Mouse (Mus musculus) layer of hippocampus, adult 9-11 months (tissue): ENCODE measurements around the gene Nemf.
"Not testable (repeated sequence)": the region's sequence is repeated elsewhere in the genome, so short reads cannot be mapped to it uniquely, and the experiment has no call there.

Experiments
- DNase-seq: peaks from one replicate; pipeline ENCODE4 v3.0.0; 2022

Nemf gene

DNA sequence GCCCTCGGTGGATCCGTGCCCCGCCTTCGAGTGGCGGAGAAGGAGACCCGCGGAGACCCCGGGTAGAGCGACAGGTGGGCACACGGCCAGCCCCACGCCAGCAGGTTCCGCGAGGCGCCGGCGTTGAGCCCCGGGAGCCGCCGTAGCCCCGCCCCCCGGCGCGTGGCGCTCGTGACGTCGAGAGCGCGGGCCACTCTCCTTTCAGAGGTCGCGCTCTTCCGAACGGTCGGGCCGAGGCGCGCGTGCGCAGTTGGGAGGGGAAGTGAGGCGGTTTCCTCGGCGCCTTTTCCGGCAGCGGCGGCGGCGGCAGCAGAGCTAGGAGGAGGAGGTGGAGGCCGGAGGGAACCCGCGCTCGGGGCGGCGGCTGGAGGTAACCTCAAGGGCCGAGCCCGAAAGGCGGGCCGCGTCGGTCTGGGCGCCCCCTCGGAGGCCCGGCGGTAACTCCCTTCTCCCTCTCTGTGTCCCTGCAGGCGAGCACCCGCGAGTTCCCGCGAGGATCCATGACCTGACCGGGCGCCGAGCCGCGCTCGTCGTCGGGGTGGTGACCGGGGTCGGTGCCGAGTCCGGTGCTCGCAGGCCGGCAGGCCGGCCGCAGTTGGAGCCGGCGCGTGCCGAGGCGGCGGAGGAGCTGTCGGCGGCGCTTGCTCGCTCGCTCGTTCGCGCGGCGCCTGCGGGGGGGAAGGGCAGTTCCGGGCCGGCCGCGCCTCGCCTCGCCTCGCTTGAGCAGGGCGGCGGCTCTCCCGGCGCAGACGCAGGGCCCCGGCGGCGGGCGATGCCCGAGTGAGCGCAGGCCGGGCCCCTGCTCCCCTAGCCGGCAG, 15.1 kb upstream of the Nemf start, which contains the start of the genes Arf6 and Gm9887:
Arf6 (plus strand) TSS at position 297 of the 818 bp plus-strand sequence.
Gm9887 (minus strand) TSS at position 605 of the 818 bp plus-strand sequence.
- DNase-seq = peak; percentile 96

DNA sequence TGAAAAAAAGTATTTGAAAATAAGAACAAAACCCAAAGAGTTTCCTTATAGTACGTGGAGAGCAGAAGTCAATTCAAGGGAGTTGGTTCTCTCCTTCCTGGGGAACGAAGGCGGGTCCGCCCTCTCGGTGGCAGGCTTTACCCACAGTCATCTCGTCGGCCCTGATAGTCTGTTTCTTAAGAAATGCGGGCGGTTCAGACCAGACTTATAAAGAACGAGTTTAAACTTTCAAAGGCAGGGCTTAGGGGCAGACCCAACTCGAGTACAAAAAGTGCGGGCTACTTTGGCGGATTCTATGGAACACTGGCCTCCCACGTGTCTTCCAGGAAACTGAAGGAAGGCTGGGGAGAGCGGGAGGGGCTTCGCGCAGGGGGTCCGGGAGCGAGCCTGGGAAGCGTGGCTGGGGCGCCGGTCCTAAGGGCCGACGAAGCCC, 14.5 kb upstream of the Nemf start:
- DNase-seq = no peak

DNA sequence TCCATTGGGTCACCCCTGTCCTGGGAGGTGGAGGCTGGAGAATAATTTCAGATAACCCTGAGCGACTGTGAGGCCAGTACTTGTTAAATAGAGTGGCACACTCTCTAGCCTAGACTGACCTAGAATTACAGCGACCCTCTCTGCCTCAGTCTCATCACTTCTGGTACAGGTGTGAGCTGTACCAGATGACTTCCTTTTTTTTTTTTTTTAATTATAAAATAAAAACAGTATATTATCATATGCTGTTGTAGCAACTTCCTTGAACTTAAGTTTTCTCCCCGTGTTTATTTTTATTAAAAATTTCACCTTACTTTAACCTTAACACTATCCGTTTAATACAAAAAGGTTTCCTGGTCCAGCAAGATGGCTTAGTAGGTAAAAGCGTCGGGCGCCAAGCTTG, 14.0 kb upstream of the Nemf start:
- DNase-seq = no peak

DNA sequence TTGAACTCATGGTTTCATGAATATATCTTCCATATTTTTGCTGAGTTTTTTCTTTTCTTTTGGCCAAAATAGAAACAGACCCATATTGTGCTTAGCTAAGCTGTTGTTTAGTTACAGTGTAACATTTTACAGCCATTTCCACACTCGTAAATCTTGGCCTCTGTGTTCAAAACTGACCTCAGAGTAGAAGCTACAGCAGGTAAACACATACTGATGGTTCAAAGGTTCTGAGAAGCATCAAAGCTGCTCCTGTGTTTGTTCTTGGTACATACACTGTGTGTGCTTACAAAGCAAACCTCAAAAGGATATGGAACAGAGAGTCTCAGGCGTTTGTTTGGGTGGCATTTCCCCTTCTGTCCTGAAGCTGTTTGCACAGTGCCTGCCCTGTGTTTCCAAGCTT, 10.6 kb upstream of the Nemf start:
- no peak for DNase-seq

DNA sequence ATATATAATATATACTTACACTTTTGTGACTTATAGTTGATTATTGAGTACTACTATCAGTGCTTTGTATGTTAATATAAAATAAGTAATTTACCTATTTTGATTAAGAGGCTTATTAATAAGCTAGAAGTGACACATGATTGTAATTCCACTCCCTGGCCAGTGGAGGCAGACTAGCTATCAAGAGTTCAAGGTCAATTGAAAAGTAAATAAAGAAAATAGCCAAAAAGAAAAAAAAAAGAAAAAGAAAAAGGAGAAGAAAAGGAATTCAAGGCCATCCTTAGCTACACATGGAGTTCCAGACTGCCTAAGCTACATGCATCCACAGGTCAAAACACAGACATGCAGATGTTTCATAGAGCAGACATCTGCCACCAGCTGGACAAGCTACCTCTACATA, 9.5 kb upstream of the Nemf start:
- DNase-seq = no peak

DNA sequence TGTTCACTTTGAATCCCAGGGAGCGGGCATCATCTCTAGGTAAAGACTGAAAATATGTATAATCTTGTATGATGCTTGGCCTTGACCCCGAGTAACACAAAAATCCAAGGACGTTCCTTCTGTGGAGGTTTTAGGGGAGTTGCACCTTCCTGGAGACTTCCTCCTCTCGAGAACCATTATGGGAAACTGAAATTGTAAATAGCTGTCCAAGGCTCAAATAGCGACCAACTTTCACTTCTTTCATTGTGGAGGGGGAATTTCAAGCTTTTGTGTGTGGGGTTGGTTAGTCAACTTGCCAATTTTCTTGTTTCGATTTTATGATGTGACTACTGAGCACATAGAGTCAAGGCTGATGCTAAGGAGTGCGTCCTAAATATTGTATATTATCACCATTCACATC, 8.8 kb upstream of the Nemf start:
- no peak for DNase-seq

DNA sequence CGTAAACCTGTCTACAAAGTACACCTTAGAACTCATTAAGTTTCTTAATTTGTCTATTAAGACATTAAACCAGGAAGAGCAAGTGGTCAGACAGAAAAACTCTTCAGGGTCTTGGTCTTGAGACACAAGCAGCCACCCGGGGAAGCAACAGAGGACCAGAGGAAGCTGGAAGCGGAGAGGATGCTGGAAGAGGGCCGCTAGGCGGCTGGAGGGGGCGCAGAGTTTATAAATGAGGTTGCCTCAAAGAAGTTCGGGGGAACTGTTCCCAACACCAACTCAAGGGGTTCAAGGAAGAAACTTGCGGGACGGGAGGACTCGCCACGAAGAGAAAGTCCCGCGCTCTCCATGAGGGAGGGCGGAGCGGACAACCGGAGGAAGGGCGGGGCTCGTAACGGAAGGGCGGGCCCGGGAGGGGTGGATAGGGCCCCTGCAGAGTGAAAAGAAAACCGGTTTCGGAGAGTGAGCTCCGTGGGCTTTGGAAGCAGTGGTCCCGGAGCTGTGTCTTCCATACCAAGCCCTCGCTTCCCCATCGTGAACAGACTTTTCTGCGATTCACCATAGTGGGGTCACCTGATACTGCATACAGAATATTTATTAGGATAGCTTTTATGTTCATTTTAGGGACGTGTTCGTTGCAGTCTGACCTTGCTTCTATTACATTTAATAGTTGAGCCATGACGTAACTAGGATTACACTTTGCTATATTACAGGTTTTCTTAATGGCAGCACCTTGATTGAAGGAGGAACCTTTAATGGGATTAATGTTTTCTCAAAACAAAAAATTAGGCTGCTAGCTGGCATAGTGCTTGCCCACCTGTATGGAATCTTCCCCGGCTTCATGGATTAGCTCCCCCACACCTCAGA, 7.2 kb upstream of the Nemf start:
- DNase-seq = peak; percentile 56

DNA sequence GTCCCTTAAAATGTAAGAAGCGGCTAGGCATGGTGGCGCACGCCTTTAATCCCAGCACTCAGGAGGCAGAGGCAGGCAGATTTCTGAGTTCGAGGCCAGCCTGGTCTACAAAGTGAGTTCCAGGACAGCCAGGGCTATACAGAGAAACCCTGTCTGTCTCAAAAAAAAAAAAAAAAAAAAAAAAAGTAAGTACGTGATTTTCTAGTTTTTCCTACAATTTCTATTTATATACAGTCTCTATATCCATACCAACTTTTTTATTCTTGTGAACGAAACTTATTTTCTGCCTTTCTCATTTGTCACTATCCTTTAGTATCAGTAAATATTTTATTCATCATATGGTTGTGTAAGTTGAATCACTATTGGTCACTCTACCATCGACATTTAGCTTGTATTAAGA, 6.1 kb upstream of the Nemf start:
- DNase-seq = not testable (repeated sequence)

DNA sequence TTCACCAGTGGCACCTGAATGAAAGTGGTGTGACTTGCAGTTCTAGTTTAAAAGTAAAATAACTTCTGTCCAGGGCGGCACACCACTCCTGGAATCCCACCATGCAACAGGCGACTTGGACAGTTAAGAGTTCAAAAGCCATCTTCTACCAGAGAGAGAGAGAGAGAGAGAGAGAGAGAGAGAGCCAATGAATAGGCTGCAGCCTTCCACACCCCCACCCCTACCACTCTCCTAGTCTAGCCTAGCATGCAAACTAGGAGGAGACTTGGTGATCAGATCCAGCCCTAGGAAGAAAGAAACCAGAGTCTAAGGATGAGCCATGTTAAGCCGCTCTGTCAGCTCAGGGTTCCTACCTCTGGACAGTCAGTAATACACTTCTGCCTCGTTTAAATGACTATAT, 5.4 kb upstream of the Nemf start:
- DNase-seq = no peak

DNA sequence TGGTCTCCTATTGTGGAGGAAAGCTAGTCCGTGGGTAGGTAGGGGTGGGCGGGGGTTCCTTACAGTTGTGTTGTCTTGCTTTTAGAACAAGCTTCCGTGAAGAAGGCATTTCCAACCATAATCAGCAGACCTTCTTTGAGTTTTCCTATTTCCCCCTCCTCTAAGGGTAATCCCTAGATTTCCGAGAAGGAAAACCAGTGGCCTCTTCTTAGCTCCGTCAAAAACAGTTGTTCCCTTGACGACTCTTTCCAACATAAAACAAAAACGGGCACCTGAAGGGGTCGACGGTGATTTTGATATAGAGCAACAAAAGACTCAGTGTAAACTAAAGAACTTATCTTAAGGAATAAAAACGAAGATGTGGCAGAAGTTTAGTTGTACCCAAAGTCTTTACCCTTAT, 5.0 kb upstream of the Nemf start:
- DNase-seq = no peak

DNA sequence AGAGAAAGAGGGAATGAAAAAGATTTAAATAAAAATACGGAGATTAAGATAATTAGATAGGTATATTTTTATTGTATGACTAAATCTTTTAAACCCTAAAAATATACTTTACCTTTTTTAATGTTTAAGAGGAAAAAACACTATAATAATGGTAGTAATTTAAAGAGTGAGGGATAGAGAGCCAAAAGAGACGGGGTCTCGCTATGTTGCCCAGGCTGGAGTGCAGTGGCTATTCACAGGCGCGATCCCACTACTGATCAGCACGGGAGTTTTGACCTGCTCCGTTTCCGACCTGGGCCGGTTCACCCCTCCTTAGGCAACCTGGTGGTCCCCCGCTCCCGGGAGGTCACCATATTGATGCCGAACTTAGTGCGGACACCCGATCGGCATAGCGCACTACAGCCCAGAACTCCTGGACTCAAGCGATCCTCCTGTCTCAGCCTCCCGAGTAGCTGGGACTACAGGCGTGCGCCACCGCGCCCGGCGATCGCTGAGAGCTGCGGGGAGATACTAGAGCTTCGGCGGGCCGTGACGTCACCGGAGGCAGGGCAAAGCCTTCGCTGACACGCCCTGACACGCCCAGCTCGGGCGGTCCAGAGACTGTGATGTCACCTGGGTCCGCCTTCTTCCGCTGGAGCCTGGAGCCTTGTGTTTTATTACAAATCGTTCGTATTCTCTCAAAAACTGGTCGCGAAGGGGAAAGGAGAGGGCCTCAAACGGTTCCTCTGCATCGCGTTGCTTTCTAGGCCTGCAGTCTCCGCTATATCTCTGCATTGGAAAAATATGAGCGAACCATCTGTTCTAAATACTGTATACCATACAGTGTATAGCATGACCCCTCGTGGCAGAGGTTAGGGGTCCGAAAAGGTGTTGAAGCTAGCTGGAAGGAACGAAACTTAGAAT, 4.3 kb upstream of the Nemf start:
- DNase-seq = peak; percentile 98

DNA sequence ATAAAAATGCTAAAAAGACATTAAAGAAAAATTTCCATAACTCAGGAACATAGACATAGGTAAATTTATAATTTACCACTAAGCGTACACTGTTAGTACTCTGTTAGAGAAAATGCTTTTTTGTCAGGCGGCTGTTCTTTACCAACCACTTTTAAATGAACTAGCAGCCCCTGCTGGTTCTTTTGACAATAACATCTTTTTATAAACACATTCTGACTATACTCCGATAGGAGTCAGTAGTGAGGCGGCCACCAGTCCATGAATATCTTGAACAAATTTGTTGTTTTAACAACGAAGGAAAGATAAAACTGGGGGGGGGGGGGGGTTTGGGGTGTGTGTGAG, 3.7 kb upstream of the Nemf start:
- peak; percentile 84 for DNase-seq

DNA sequence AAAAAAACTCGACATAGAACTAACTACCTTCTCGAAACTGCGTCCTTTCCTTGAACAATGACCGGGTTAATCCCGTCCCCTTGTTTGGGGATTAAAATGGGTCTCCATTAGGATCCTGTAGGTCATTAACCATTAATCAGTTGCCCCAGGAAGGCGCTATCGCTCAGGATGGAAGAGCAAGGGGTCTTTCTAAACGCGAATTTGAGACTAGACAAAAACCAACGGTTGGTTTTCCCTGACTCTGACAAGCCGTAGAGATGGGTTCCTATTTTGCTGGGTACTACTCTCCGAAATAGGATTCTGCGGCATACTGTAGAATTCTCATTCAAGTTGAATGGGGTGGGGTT, 308 bp upstream of the Nemf start:
- no peak for DNase-seq

DNA sequence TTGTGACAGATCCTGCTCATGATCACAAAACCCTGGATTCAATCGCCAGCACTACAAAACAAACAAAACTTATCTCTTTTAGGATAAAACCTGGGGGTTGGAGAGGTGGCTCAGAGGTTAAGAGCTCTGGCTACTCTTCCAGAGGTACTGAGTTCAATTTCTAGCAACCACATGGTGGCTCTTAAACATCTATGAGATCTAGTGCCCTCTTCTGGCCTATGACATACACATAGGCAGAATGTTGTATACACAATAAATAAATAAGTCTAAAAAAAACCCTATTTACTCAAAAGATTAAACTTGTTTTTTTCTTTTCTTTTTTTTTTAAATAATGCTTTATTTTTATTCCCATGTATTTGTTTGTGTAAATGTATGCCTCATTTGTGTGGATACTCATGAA, 5.3 kb downstream of the Nemf start:
- DNase-seq = no peak

DNA sequence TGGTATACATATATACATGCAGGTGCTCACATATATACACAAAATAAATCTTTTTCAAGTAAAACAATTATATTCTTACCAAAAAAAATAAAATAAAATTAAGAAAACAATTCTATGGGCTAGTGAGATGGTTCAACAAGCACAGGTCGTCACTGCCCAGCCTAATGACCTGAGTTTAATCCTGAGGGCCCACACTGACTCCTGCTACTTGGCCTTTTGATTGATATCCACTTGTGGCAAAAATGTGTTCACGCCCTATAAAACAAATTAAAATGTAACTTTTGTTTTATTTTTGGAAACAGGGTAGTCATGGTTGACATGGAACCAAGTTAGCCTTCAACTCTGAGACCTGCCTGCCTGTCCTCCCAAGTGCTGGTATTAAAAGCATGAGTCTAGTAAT, 7.0 kb downstream of the Nemf start:
- DNase-seq = no peak

DNA sequence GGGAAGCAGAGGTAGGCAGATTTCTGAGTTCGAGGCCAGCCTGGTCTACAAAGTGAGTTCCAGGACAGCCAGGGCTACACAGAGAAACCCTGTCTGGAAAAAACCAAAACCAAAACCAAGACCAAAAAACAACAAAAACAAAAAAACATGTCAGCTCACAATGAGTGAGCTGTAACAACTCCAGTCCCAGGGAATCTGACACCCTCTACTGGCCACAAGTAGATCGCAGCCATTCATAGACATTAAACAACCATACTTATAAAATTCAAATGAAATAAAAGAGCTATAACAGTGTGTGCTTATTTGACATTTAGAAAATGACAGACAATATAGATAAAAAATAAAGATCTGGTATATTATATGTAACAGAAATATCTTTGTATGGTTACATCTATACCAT, 23.4 kb downstream of the Nemf start:
- DNase-seq = no peak

DNA sequence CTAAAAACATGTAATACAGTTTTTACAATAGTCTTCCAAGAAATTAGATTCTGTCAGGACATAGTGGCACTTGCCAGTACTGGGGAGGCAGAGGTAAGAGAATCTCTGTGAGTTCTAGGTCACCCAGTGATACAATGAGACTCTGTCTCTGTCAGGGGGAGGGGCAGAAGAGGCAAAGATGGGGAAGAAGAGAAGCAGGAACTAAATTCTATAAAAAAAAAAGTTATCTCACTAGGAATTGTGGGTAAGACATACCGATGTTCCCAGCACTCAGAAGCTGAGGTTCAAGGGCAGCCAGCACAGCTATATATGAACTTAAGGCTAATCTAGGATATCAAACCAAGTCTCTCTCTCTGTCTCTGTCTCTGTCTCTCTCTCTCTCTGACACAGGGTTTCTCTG, 24.8 kb downstream of the Nemf start:
- DNase-seq = no peak

DNA sequence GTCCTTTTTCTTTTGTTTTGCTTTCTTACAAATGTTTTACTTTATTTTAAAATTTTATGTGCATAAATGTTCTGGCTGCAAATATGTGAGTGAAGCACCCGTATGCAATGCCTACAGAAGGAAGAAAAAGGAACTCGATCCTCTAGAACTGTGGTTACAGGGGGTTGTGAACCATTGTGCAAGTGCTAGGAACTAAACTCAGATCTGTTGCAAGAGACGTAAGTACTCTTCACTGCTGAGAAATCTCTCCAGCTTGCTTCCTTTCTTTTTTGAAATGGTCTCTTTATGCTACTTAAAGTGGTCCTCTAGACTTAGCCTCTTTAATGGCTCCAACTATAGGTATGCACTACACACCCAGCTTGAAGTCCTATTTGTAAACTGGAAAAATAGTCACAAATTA, 25.8 kb downstream of the Nemf start:
- no peak for DNase-seq

DNA sequence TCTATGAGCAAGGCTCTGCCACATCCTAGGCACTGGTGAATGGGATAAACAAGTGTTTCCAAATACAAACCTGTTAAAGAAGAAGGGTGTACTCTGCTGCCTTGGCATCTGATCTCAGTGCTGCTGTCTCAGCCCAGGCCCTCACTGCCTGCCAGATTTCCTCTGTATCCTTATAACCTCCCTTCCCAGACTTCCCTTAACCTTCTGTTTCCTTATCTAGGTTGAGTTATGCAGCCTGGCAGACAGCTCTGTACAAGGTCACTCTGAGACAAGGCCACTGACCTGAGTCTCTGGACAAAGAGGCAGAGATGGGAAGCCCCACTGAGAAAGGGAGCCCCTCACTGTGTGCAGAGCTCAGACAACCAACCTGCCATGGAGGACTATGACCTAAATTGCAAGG, 38.5 kb downstream of the Nemf start:
- DNase-seq = no peak

DNA sequence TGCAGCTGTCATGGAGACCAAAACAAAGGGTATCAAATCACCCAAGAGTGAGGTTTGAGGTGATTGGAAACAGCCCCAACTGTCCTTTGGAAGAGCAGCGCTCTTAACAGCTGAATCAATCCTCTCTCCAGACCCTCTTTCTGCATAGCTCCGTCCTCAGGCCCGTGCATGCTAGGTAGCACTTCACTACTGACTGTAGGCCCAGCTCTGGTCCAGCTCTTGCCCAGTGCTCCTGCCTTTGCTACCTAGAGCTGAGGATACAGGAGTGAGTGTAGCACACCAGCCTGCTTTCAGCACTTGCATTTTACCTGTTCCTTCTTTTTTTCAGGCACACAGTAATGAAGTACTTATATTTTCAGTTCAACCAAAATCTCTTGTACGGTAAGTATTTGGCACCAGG, 47.3 kb downstream of the Nemf start:
- DNase-seq = no peak

DNA sequence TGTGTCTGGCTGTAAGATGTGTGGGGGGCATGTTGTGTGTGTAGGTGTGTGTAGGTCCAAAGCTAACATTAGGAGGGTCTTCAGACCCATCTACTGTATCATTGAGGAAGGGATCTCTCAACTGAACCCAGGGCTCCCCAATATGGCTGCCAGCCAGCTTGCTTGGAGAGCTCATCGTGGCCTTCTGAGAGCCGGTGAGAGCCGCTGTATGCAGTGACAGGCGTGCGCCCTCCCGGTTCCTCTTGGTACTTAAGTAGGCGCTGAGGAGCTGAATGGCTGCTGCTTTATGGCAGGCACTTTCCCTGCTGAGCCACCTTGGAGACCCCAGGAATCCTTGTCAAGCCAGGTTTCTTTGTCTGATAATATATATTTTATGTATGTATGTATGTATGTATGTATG, 50.6 kb downstream of the Nemf start:
- DNase-seq = no peak

DNA sequence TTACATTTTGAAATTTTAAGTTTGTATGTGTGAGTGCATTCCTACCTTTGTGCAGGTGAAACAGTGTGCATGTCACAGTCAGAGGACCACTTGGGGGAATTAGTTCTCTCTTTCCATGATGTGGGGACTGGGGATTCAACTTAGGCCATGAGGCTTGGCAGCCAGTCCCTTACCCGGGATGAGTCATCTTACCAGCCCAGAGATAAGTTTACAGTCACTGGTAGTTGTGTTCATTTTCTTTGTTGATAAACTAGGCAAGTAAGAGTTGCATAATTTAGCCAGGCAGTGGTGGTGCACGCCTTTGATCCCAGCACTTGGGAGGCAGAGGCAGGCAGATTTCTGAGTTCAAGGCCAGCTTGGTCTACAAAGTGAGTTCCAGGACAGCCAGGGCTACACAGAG, 52.9 kb downstream of the Nemf start:
- DNase-seq = no peak

DNA sequence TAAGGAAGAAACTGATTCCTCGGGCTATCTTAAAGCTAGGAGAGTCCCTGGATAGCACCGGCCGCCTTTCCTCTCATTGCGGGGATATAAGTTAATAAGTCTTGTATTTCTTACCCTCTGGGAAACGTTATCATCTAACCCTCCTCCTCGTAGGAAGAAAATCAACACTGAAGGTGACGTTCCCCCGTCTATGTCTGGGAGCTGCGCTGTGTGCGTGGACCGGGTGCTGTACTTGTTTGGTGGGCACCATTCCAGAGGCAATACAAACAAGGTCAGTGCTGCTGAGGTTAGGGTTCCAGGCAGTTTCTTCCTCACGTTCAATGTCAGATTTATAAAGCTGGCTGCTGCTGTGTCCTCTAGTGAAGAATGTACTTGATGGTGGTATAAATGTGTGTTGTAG, 54.8 kb downstream of the Nemf start:
- no peak for DNase-seq
